Mouse (Mus musculus) heart, embryonic 15.5 days (tissue): ENCODE results near the gene Shld1. TPM values are rescaled to one million over a fixed set of nuclear protein-coding genes. Genes with fewer than 3 reads are reported as not detected.

Experiments
- ATAC-seq: fragments of 200-750 bp; cut with Nextera tagmentation; replicated peaks from 2 replicates; pipeline ENCODE4 v1.8.0; 2017; ENCODE audit warnings: low read depth, moderate TSS enrichment; ENCODE audit not compliant: insufficient number of reproducible peaks, insufficient read depth, low FRiP score
- H3K27ac ChIP-seq: fragments of 300-500 bp; sonication (generic); 2 replicates; pipeline ENCODE4 v1.5.1; 2015; ENCODE audit warnings: mild to moderate bottlenecking, inconsistent platforms
- H3K27me3 ChIP-seq: fragments of 300-500 bp; sonication (generic); 2 replicates; pipeline ENCODE4 v1.6.1; 2015; ENCODE audit warnings: inconsistent platforms
- H3K36me3 ChIP-seq: fragments of 300-500 bp; sonication (generic); 2 replicates; pipeline ENCODE4 v1.6.1; 2015; ENCODE audit warnings: mild to moderate bottlenecking, inconsistent platforms
- H3K4me1 ChIP-seq: fragments of 300-500 bp; sonication (generic); replicated peaks from 2 replicates; pipeline ENCODE4 v1.6.1; 2015; ENCODE audit warnings: inconsistent platforms
- H3K4me2 ChIP-seq: fragments of 300-500 bp; sonication (generic); 2 replicates; pipeline ENCODE4 v1.6.1; 2015; ENCODE audit warnings: inconsistent platforms, mild to moderate bottlenecking, moderate library complexity
- H3K4me3 ChIP-seq: fragments of 300-500 bp; sonication (generic); 2 replicates; pipeline ENCODE4 v1.5.1; 2015; ENCODE audit warnings: mild to moderate bottlenecking, inconsistent platforms
- H3K9ac ChIP-seq: fragments of 300-500 bp; sonication (generic); 2 replicates; pipeline ENCODE4 v1.6.1; 2015; ENCODE audit warnings: mild to moderate bottlenecking, inconsistent platforms
- H3K9me3 ChIP-seq: fragments of 300-500 bp; sonication (generic); replicated peaks from 2 replicates; pipeline ENCODE4 v1.6.1; 2016; ENCODE audit warnings: inconsistent platforms
- WGBS: fragments of 180-500 bp; shearing (Covaris S2); methylation state at CpG from one replicate; pipeline ENCODE4 v1.1.7; 2015; ENCODE audit warnings: mixed read lengths; 5-methylcytosine and 5-hydroxymethylcytosine counted together
- polyA plus RNA-seq: library from polyadenylated mRNA; unstranded; fragments of >200 nt; fragmentation: Nextera tagmentation; extraction: Ambion mirVana; gene quantifications from 2 replicates; pipeline ENCODE4 v1.2.1, GENCODE M21; 2015

Gene Shld1
- 11.5 and 15.0 TPM in 2 replicates for polyA plus RNA-seq

GRCm38 (mm10) chr2:132686756-132687737 is at the start of gene Shld1:
Shld1 (plus strand) TSS chr2:132686931.
- 8% methylated on average over 33 of the region's 33 CpGs for WGBS
- Histone ChIP-seq H3K9ac (peak within 1 kb of the TSS; percentile 63), H3K4me3 (peak within 1 kb of the TSS; percentile 72), H3K9me3 (no peaks in the 10 kb centered on the region), H3K27me3 (no peaks in the 10 kb centered on the region), H3K4me2 (peak within 1 kb of the TSS; percentile 61), H3K36me3 (no peaks in the 10 kb centered on the region), H3K4me1 (peaks cover 22% of the 10 kb centered on the region), H3K27ac (peak within 1 kb of the TSS; percentile 82)
- peak; percentile 90 for ATAC-seq

GRCm38 (mm10) chr2:132638306-132638705 is 48.4 kb upstream of the Shld1 start:
- 91% methylated on average over 6 of the region's 6 CpGs for WGBS
- Histone ChIP-seq H3K4me3 (no peak overlapping the region), H3K9ac (no peak overlapping the region), H3K4me1 (peaks cover 6% of the 10 kb centered on the region; the same call in 1 of the 2 replicates), H3K36me3 (no peaks in the 10 kb centered on the region), H3K9me3 (no peaks in the 10 kb centered on the region), H3K27me3 (no peaks in the 10 kb centered on the region), H3K4me2 (no peak overlapping the region), H3K27ac (no peak overlapping the region)
- no peak for ATAC-seq

- H3K27ac ChIP-seq = no peak overlapping the region
- H3K36me3 ChIP-seq = no peaks in the 10 kb centered on the region
- H3K4me3 ChIP-seq = no peak overlapping the region
- peaks cover 6% of the 10 kb centered on the region; the same call in 1 of the 2 replicates for H3K4me1 ChIP-seq
- H3K9me3 ChIP-seq = no peaks in the 10 kb centered on the region
- H3K9ac ChIP-seq = no peak overlapping the region
- H3K4me2 ChIP-seq = no peak overlapping the region
- WGBS = 37% methylated on average over 7 of the region's 7 CpGs
- no peak for ATAC-seq
- no peaks in the 10 kb centered on the region for H3K27me3 ChIP-seq
Observed at GRCm38 (mm10) chr2:132639337-132639736, 47.4 kb upstream of the Shld1 start.

- WGBS = 42% methylated on average over 3 of the region's 3 CpGs
- peaks cover 6% of the 10 kb centered on the region; the same call in 1 of the 2 replicates for H3K4me1 ChIP-seq
Observed at GRCm38 (mm10) chr2:132641196-132641595, 45.5 kb upstream of the Shld1 start.

GRCm38 (mm10) chr2:132643161-132643560 is 43.6 kb upstream of the Shld1 start:
- H3K4me3 ChIP-seq = no peak overlapping the region
- no peak overlapping the region for H3K4me2 ChIP-seq
- peaks cover 6% of the 10 kb centered on the region; the same call in 1 of the 2 replicates for H3K4me1 ChIP-seq
- WGBS = 66% methylated on average over 4 of the region's 4 CpGs
- H3K27me3 ChIP-seq = no peaks in the 10 kb centered on the region
- no peaks in the 10 kb centered on the region for H3K9me3 ChIP-seq
- H3K36me3 ChIP-seq = no peaks in the 10 kb centered on the region
- no peak overlapping the region for H3K27ac ChIP-seq
- no peak overlapping the region for H3K9ac ChIP-seq
- ATAC-seq = no peak

More at GRCm38 (mm10) chr2:132641196-132641595, 45.5 kb upstream of the Shld1 start:
- H3K27ac ChIP-seq = no peak overlapping the region
- H3K4me3 ChIP-seq = no peak overlapping the region
- no peaks in the 10 kb centered on the region for H3K9me3 ChIP-seq
- no peaks in the 10 kb centered on the region for H3K27me3 ChIP-seq
- no peak overlapping the region for H3K4me2 ChIP-seq
- no peak overlapping the region for H3K9ac ChIP-seq
- H3K36me3 ChIP-seq = no peaks in the 10 kb centered on the region
- ATAC-seq = no peak

GRCm38 (mm10) chr2:132646856-132647745 is 39.6 kb upstream of the Shld1 start:
- H3K9me3 ChIP-seq = no peaks in the 10 kb centered on the region
- H3K36me3 ChIP-seq = no peaks in the 10 kb centered on the region
- no peaks in the 10 kb centered on the region for H3K4me1 ChIP-seq
- H3K9ac ChIP-seq = no peak overlapping the region
- H3K4me3 ChIP-seq = no peak overlapping the region
- H3K4me2 ChIP-seq = no peak overlapping the region
- no peaks in the 10 kb centered on the region for H3K27me3 ChIP-seq
- ATAC-seq = no peak
- WGBS = 60% methylated on average over 17 of the region's 17 CpGs
- H3K27ac ChIP-seq = no peak overlapping the region

- no peak overlapping the region for H3K9ac ChIP-seq
- H3K9me3 ChIP-seq = no peaks in the 10 kb centered on the region
- H3K27ac ChIP-seq = no peak overlapping the region
- no peaks in the 10 kb centered on the region for H3K27me3 ChIP-seq
- H3K4me1 ChIP-seq = no peaks in the 10 kb centered on the region
- H3K36me3 ChIP-seq = no peaks in the 10 kb centered on the region
- H3K4me3 ChIP-seq = no peak overlapping the region
- H3K4me2 ChIP-seq = no peak overlapping the region
- 69% methylated on average over 10 of the region's 10 CpGs for WGBS
- ATAC-seq = no peak
Observed at GRCm38 (mm10) chr2:132649352-132649870, 37.3 kb upstream of the Shld1 start.

- Histone ChIP-seq H3K9me3 (no peaks in the 10 kb centered on the region), H3K27ac (no peak overlapping the region), H3K27me3 (no peaks in the 10 kb centered on the region), H3K9ac (no peak overlapping the region), H3K4me2 (no peak overlapping the region), H3K4me3 (no peak overlapping the region), H3K36me3 (no peaks in the 10 kb centered on the region), H3K4me1 (no peaks in the 10 kb centered on the region)
- no peak for ATAC-seq
- 67% methylated on average over 2 of the region's 2 CpGs for WGBS
Observed at GRCm38 (mm10) chr2:132650546-132650945, 36.2 kb upstream of the Shld1 start.

GRCm38 (mm10) chr2:132652476-132652875 is 34.3 kb upstream of the Shld1 start:
- Histone ChIP-seq H3K9me3 (no peaks in the 10 kb centered on the region), H3K4me2 (no peak overlapping the region), H3K27ac (no peak overlapping the region), H3K4me1 (no peaks in the 10 kb centered on the region), H3K4me3 (no peak overlapping the region), H3K27me3 (no peaks in the 10 kb centered on the region), H3K9ac (no peak overlapping the region), H3K36me3 (no peaks in the 10 kb centered on the region)
- 57% methylated on average over 10 of the region's 10 CpGs for WGBS
- no peak for ATAC-seq

- Histone ChIP-seq H3K27ac (no peak overlapping the region), H3K9me3 (no peaks in the 10 kb centered on the region), H3K27me3 (no peaks in the 10 kb centered on the region), H3K36me3 (no peaks in the 10 kb centered on the region), H3K9ac (no peak overlapping the region), H3K4me3 (no peak overlapping the region), H3K4me2 (no peak overlapping the region), H3K4me1 (no peaks in the 10 kb centered on the region)
- no peak for ATAC-seq
- WGBS = 79% methylated on average over 6 of the region's 6 CpGs
Observed at GRCm38 (mm10) chr2:132654834-132655495, 31.8 kb upstream of the Shld1 start.
